Mouse (Mus musculus) heart, embryonic 14.5 days (tissue): Measurements from ENCODE around the gene Rela. TPM values are rescaled to one million over a fixed set of nuclear protein-coding genes. Genes with fewer than 3 reads are reported as not detected.

Source experiments
- ATAC-seq: fragments of 200-750 bp; cut with Nextera tagmentation; 2 replicates; pipeline ENCODE4 v1.8.0; 2017; ENCODE audit warnings: low read depth, moderate TSS enrichment; ENCODE audit not compliant: insufficient number of reproducible peaks, insufficient read depth, low FRiP score
- H3K27ac ChIP-seq, 2 experiments: fragments of 200-500 bp in 1 of 2; fragments of 300-500 bp in 1 of 2; sonication (generic) in 1 of 2; replicated peaks in 1 of 2; 2 replicates each; pipeline ENCODE4 v1.5.1; 2012 to 2014; ENCODE audit warnings: low read depth in 2 of 2, low read length in 2 of 2, control low read depth in 1 of 2, mild to moderate bottlenecking in 1 of 2, mixed read lengths in 1 of 2; ENCODE audit not compliant: control insufficient read depth in 1 of 2, insufficient read depth in 1 of 2
- H3K27me3 ChIP-seq: fragments of 300-500 bp; sonication (generic); 2 replicates; pipeline ENCODE4 v1.6.1; 2014; ENCODE audit warnings: mild to moderate bottlenecking, low read length, control low read depth; ENCODE audit not compliant: control insufficient read depth, insufficient read depth
- H3K36me3 ChIP-seq: fragments of 300-500 bp; sonication (generic); 2 replicates; pipeline ENCODE4 v1.6.1; 2014; ENCODE audit warnings: mild to moderate bottlenecking, control low read depth, low read length, mixed read lengths; ENCODE audit not compliant: control insufficient read depth, insufficient read depth
- H3K4me1 ChIP-seq, 2 experiments: fragments of 200-500 bp in 1 of 2; fragments of 300-500 bp in 1 of 2; sonication (generic) in 1 of 2; 2 replicates each; pipeline ENCODE4 v1.6.1; 2012 to 2014; ENCODE audit warnings: low read length in 2 of 2, control low read depth in 1 of 2, mixed read lengths in 1 of 2; ENCODE audit not compliant: control insufficient read depth in 2 of 2, insufficient read depth in 2 of 2
- H3K4me2 ChIP-seq: fragments of 300-500 bp; sonication (generic); 2 replicates; pipeline ENCODE4 v1.6.1; 2014; ENCODE audit warnings: mild to moderate bottlenecking, low read length
- H3K4me3 ChIP-seq, 2 experiments: fragments of 200-500 bp in 1 of 2; fragments of 300-500 bp in 1 of 2; sonication (generic) in 1 of 2; 2 replicates each; pipeline ENCODE4 v1.5.1; 2012 to 2014; ENCODE audit warnings: low read length in 2 of 2, mild to moderate bottlenecking in 2 of 2, control low read depth in 1 of 2, low read depth in 1 of 2, moderate library complexity in 1 of 2; ENCODE audit not compliant: control insufficient read depth in 1 of 2, insufficient read depth in 1 of 2
- H3K9ac ChIP-seq: fragments of 300-500 bp; sonication (generic); 2 replicates; pipeline ENCODE4 v1.6.1; 2014; ENCODE audit warnings: mild to moderate bottlenecking, low read length
- H3K9me3 ChIP-seq: fragments of 300-500 bp; sonication (generic); 2 replicates; pipeline ENCODE4 v1.6.1; 2016; ENCODE audit warnings: low read length, control low read depth; ENCODE audit not compliant: control insufficient read depth
- WGBS: fragments of 180-500 bp; shearing (Covaris S2); extraction: QIAGEN DNeasy Blood & Tissue Kit; methylation state at CpG from one replicate; pipeline ENCODE4 v1.1.7; 2014; 5-methylcytosine and 5-hydroxymethylcytosine counted together
- polyA plus RNA-seq: library from polyadenylated mRNA; unstranded; fragments of >200 nt; fragmentation: Nextera tagmentation; extraction: Ambion mirVana; gene quantifications from 2 replicates; pipeline ENCODE4 v1.2.1, GENCODE M21; 2014

Gene Rela
- polyA plus RNA-seq, 1 experiment from 2014 or later, result 36.9 TPM

DNA sequence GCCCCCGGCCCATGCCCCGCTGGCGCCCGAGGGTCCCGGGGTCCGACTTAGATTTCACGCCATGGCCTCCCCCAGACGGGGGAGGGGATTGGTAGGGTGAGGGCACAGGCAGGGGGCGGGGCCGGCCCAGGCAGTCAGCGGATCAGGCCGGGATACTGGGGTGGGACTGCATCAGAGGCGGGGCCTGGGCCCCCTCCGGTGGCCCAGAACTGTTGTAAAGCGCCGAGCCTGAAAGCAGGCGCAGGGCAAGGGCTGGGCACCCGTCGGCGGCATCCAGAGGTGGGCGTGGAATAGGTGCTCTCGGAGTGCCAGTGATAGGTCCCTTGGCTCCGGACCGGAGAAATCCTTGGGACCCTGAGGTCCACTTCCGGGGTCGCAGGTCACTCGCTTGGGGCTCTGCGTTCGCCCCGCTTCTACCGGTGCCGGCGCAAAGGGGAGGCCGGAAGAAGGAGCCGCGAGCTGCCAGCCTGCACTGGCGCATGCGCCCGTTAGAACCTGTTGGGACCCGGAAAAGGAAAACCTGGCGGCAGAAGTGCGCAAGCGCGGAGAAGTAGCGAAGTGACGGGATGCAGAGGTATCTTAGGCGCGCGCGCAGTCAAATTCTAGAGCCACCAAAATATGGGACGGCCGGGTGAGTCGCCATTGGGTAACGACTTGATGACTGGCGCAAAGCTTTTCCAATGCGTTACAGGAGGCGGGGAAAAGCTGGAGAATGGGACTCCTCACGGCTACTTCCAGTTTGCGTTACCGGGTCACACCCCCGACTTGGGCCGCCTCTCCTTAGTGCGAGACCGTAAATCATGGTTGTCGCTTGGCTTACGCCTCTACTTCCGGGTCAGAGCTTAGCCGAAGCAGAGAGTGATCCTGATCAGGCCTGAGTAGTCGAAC lies 51.2 kb downstream of the Rela start, which contains the start of the genes Map3k11 and Pcnx3:
TSS of gene Map3k11 (plus strand) at position 543 of the 888 bp plus-strand sequence.
TSS of gene Pcnx3 (minus strand) at position 709 of the 888 bp plus-strand sequence.
- under 1% methylated on average over 69 of the region's 69 CpGs for WGBS
- H3K27me3 ChIP-seq, result no peaks in the 10 kb centered on the region

GRCm38 (mm10) chr19:5689088-5689428 lies 51.8 kb downstream of the Rela start:
- H3K4me3 ChIP-seq, result peak overlapping the region; percentile 52 to 95
- peak overlapping the region; percentile 85 for H3K9ac ChIP-seq
- peak overlapping the region; percentile 87 to 95 for H3K27ac ChIP-seq
- no peak for ATAC-seq
- H3K9me3 ChIP-seq, result no peaks in the 10 kb centered on the region
- H3K27me3 ChIP-seq, result no peaks in the 10 kb centered on the region
- H3K4me2 ChIP-seq, result peak overlapping the region; percentile 100
- peaks cover 59% of the 10 kb centered on the region for H3K36me3 ChIP-seq
- H3K4me1 ChIP-seq, result peaks cover 16 to 48% of the 10 kb centered on the region in 2 experiments
- WGBS, result 1% methylated on average over 7 of the region's 7 CpGs

More for the DNA sequence above, 51.2 kb downstream of the Rela start, which contains the start of the genes Map3k11 and Pcnx3:
- ATAC-seq, result peak; percentile 87
- Histone ChIP-seq H3K4me2 (peak within 1 kb of the TSS; percentile 100), H3K9me3 (no peaks in the 10 kb centered on the region), H3K4me1 (peaks cover 16 to 43% of the 10 kb centered on the region in 2 experiments), H3K27ac (peak within 1 kb of the TSS; percentile 87 to 95), H3K36me3 (peaks cover 59% of the 10 kb centered on the region), H3K4me3 (peak within 1 kb of the TSS; percentile 52 to 95), H3K9ac (peak within 1 kb of the TSS; percentile 85)

DNA sequence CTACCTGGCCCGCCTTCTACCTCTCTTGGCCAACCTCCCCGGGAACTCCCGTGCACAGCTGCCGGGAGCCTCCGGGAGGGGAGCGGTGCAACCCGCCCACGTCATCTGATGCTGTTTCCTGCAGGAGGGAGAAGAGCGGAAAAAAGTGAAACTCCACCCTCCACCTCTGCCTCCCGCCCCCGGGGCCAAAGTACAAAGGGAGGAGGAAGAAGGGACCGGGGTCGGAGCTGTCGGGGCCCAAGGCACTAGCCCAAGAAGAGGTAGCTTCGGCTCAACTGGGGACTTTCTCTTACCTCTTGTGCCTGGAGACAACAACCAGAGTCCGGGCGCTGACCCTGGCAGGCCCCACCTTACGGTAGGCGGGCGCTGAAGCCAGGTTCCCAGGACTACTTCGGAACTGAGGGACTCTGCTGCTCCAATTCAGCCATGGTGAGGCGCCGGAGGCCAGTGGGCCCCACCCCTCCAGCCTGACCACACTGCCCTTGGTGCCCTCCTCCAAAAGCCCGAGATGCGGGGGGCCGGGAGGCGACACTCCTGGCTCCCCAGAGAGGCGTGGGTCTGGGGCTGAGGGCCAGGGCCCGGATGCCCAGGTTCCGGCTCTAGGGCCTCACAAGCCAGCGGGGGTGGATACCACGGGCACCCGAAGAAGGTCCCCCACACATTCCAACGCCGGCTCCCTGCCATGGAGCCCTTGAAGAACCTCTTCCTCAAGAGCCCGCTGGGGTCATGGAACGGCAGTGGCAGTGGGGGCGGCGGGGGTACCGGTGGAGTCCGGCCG lies 52.5 kb downstream of the Rela start:
- peak overlapping the region; percentile 85 for H3K9ac ChIP-seq
- H3K27ac ChIP-seq, result peak overlapping the region; percentile 87 to 95
- H3K4me3 ChIP-seq, result peak overlapping the region; percentile 52 to 95
- 6% methylated on average over 42 of the region's 42 CpGs for WGBS
- H3K27me3 ChIP-seq, result no peaks in the 10 kb centered on the region
- no peaks in the 10 kb centered on the region for H3K9me3 ChIP-seq
- peaks cover 16 to 48% of the 10 kb centered on the region in 2 experiments for H3K4me1 ChIP-seq
- ATAC-seq, result peak; percentile 54
- H3K4me2 ChIP-seq, result peak overlapping the region; percentile 100
- H3K36me3 ChIP-seq, result peaks cover 59% of the 10 kb centered on the region

DNA sequence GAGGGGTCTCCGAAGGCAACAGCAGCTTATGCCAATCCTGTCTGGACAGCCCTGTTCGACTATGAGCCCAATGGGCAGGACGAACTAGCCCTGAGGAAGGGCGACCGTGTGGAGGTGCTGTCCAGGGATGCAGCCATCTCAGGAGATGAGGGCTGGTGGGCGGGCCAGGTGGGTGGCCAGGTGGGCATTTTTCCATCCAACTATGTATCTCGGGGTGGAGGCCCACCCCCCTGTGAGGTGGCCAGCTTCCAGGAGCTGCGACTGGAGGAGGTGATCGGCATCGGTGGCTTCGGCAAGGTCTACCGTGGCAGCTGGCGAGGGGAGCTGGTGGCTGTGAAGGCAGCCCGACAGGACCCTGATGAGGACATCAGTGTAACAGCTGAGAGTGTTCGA lies 53.1 kb downstream of the Rela start:
- H3K9me3 ChIP-seq, result no peaks in the 10 kb centered on the region
- H3K4me1 ChIP-seq, result peaks cover 16 to 48% of the 10 kb centered on the region in 2 experiments
- peak overlapping the region; percentile 85 for H3K9ac ChIP-seq
- WGBS, result 51% methylated on average over 15 of the region's 15 CpGs
- peak overlapping the region; percentile 100 for H3K4me2 ChIP-seq
- peaks cover 59% of the 10 kb centered on the region for H3K36me3 ChIP-seq
- H3K27ac ChIP-seq, result peak overlapping the region; percentile 87 to 95; a peak in 3 of 4 replicates
- ATAC-seq, result no peak
- no peaks in the 10 kb centered on the region for H3K27me3 ChIP-seq
- H3K4me3 ChIP-seq, result peak overlapping the region; percentile 52 to 95

- 54% methylated on average over 5 of the region's 5 CpGs for WGBS
- Histone ChIP-seq H3K4me1 (peaks cover 16 to 53% of the 10 kb centered on the region in 2 experiments), H3K9ac (peak overlapping the region; percentile 85), H3K4me3 (peak overlapping the region; percentile 52 to 95), H3K27ac (peak overlapping the region; percentile 85 to 87), H3K36me3 (peaks cover 59% of the 10 kb centered on the region), H3K4me2 (peak overlapping the region; percentile 100), H3K9me3 (no peaks in the 10 kb centered on the region), H3K27me3 (no peaks in the 10 kb centered on the region)
- no peak for ATAC-seq
Measured at GRCm38 (mm10) chr19:5691601-5692000, 54.3 kb downstream of the Rela start.

DNA sequence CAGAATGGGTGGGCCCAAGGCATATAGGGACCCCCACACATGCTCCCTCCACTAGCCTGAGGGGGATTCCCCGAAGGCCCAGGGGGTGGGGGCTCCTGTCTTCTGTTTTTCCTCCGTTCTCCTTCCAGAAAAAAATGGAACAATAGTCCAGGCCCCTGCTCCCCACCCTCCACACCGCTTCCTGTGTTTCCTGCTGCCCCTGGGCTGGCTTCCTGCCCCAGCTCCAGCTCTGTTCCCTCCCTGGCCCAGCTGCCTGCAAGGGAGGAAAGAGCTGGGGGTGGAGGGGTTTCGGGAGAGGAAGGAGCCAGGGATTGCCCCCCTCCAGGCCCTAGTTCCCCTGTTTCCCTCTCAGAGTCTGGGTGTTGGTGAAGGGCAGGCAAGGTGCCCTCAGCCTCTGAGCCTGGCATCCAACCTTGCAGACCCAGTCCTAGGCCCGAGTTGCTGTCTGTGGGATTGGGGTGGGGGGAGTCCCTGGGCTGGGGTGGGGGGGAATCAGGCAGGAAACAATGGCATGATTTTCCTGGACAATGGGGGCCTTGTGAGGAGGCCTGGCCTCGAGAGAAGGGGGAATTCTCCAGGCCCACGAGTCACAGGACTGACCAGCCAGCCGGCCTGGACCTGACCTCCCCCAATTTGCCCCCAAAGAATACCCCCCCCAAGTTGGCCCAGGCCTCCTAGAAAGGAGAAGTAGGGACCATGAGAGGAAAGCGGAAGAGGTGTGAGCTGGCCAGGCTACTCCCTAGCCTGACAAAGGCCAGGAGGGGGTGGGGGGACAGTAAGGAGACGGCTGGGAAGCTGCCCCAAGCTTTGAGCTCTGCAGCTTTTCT lies 55.0 kb downstream of the Rela start:
- H3K9ac ChIP-seq, result peak overlapping the region; percentile 85
- H3K9me3 ChIP-seq, result no peaks in the 10 kb centered on the region
- WGBS, result 60% methylated on average over 10 of the region's 10 CpGs
- peaks cover 61% of the 10 kb centered on the region for H3K36me3 ChIP-seq
- peak overlapping the region; percentile 100 for H3K4me2 ChIP-seq
- H3K4me3 ChIP-seq, result peak overlapping the region; percentile 52 to 95
- no peaks in the 10 kb centered on the region for H3K27me3 ChIP-seq
- ATAC-seq, result peak; percentile 18; the same call in 1 of the 2 replicates
- H3K4me1 ChIP-seq, result peaks cover 16 to 50% of the 10 kb centered on the region in 2 experiments
- H3K27ac ChIP-seq, result peak overlapping the region; percentile 85 to 87
